Mouse (Mus musculus) layer of hippocampus, adult 2 months (tissue): ENCODE data around the gene Tescl. TPM values are rescaled to one million over a fixed set of nuclear protein-coding genes. Genes with fewer than 3 reads are reported as not detected.

Experiments
- DNase-seq, 2 experiments: peaks; one replicate each; pipeline ENCODE4 v3.0.0; 2022; ENCODE audit warnings: low spot score in 2 of 2
- H3K27ac ChIP-seq: fragments of 200-600 bp; 2 replicates; pipeline ENCODE4 v1.8.1; 2022
- H3K4me3 ChIP-seq: fragments of 200-600 bp; 2 replicates; pipeline ENCODE4 v1.8.1; 2022; ENCODE audit warnings: mild to moderate bottlenecking
- CTCF ChIP-seq: fragments of 200-600 bp; conservative IDR thresholded peaks from 2 replicates; pipeline ENCODE4 v1.8.1; 2022; ENCODE audit warnings: antibody characterized with exemption, mild to moderate bottlenecking, moderate library complexity
- microRNA-seq, 2 experiments: library from miRNA; unstranded; fragments of <30 nt; microRNA quantifications; one replicate each; pipeline ENCODE4 v1.2.0; 2021
- total RNA-seq, 2 experiments: library from RNA; stranded (reverse); gene quantifications; 2 replicates each; pipeline ENCODE4 v1.2.3; 2021

Tescl gene
- total RNA-seq, 2 experiments from 2014 or later = not detected

GRCm38 (mm10) chr7:24290106-24290693 lies 43.5 kb downstream of the Tescl start:
- TF ChIP-seq CTCF = no peak
- H3K27ac ChIP-seq = no peak overlapping the region
- no peak overlapping the region for H3K4me3 ChIP-seq
- DNase-seq = no peak

- DNase-seq = peak; percentile 58 to 62
- TF ChIP-seq CTCF = no peak
- Histone ChIP-seq H3K4me3 (no peak overlapping the region), H3K27ac (peak overlapping the region; percentile 57; the same call in 1 of the 2 replicates)
Measured at GRCm38 (mm10) chr7:24288512-24288911, 45.2 kb downstream of the Tescl start.

GRCm38 (mm10) chr7:24287670-24288069 lies 46.1 kb downstream of the Tescl start:
- Histone ChIP-seq H3K4me3 (no peak overlapping the region), H3K27ac (no peak overlapping the region)
- TF ChIP-seq CTCF = peak; percentile 58
- no peak for DNase-seq

DNA sequence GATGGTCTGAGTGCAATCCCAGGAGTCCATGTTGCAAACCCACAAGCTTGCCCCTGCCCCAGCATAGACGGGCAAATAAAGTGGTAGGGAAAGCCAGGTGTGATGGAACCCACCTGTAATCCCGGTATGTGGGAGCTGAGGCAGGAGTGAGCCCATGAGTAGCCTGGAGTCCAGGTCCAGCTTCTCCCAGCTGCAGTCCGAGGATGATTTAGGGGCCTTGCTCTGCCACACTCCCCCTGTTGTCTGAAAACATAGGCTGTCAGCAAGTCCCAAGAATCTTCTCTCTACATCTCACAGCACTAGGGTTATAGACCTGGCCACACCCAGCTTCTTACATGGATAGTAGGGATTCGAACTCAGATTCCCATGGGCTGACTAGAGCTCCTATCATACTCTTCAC lies 46.8 kb downstream of the Tescl start:
- no peak overlapping the region for H3K27ac ChIP-seq
- no peak for DNase-seq
- no peak for TF ChIP-seq CTCF
- no peak overlapping the region for H3K4me3 ChIP-seq

DNA sequence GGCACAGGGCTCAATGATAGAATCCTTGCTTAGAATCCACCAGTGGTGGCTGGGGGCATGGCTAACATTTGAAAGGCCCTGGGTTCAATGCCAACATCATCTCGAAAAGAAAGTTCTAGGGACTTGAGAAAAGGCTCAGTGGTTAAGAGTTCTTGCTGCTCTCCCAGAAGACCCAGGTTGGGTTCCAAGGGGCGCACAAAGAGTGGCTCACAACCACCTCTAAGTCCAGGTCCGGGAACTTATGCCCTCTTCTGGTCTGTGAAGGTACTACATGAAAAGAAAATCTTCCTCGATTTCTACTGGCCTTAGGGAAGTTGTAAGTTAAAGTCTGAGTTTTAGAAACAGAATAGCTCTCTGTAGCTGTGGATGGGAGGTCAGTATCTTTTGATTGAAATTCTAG lies 47.6 kb downstream of the Tescl start:
- TF ChIP-seq CTCF = peak; percentile 60
- Histone ChIP-seq H3K4me3 (no peak overlapping the region), H3K27ac (no peak overlapping the region)
- no peak for DNase-seq

Small RNAs within 50 kb of the gene (microRNA-seq; reads per million reads assigned to microRNA genes)
- gene Gm27592 = 0 reads per million in 2 experiments

Other genes starting within 250 kb of the Tescl start
- gene Zfp112, start 221.6 kb downstream of the Tescl start, total RNA-seq = 10 to 100 TPM; 10.4 to 13.9 TPM
- gene Zfp235, start 199.8 kb downstream of the Tescl start, total RNA-seq = 10 to 100 TPM; 21.1 to 21.8 TPM
- 1 to 10 TPM; 3.4 to 4.3 TPM for gene Zfp114, start 158.9 kb downstream of the Tescl start, total RNA-seq
- gene Zfp111, start 122.5 kb downstream of the Tescl start, total RNA-seq = 10 to 100 TPM; 11.0 TPM
- gene Zfp109, start 96.4 kb downstream of the Tescl start, total RNA-seq = 1 to 10 TPM; 8.6 TPM
- gene Zfp108, start 79.1 kb downstream of the Tescl start, total RNA-seq = 1 to 10 TPM; 8.0 to 8.6 TPM
- 10 to 100 TPM; 14.8 to 15.2 TPM for gene Zfp93, start 63.5 kb downstream of the Tescl start, total RNA-seq
- gene Zfp61, start 32.7 kb downstream of the Tescl start, total RNA-seq = 10 to 100 TPM; 21.6 to 24.2 TPM
- gene Zfp94, start 17.3 kb downstream of the Tescl start, total RNA-seq = 10 to 100 TPM; 16.6 to 17.5 TPM
- not detected for gene Lypd5, start 15.3 kb upstream of the Tescl start, total RNA-seq
- under 1 TPM; 0.64 to 0.67 TPM for gene Kcnn4, start 36.3 kb upstream of the Tescl start, total RNA-seq
- 10 to 100 TPM; 34.6 to 43.6 TPM for gene Smg9, start 65.7 kb upstream of the Tescl start, total RNA-seq
- not detected for gene Irgc1, start 118.4 kb upstream of the Tescl start, total RNA-seq
- under 1 TPM; 0.23 to 0.32 TPM for gene Plaur, start 128.5 kb upstream of the Tescl start, total RNA-seq
- gene Cadm4, start 148.1 kb upstream of the Tescl start, total RNA-seq = 100 to 1,000 TPM; 128 to 132 TPM
- 10 to 100 TPM; 32.6 to 41.6 TPM for gene Zfp428, start 173.1 kb upstream of the Tescl start, total RNA-seq
- gene AC161166.1, start 178.5 kb upstream of the Tescl start, total RNA-seq = not detected
- 10 to 100 TPM; 61.9 to 63.0 TPM for gene Irgq, start 196.8 kb upstream of the Tescl start, total RNA-seq
- not detected for gene Pinlyp, start 212.2 kb upstream of the Tescl start, total RNA-seq
- gene Xrcc1, start 212.4 kb upstream of the Tescl start, total RNA-seq = 10 to 100 TPM; 38.9 to 40.9 TPM